Mouse (Mus musculus) ES-E14 (cell line): ENCODE data around the gene Pkd1. TPM values are rescaled to one million over a fixed set of nuclear protein-coding genes. Genes with fewer than 3 reads are reported as not detected.

ENCODE experiments used
- DNase-seq: peaks from one replicate; pipeline ENCODE4 v3.0.0-alpha.2; 2013; ENCODE audit warnings: low read depth, low spot score
- H3K27ac ChIP-seq: 2 replicates; pipeline ENCODE4 v1.5.1; 2012; ENCODE audit warnings: low read depth, mild to moderate bottlenecking, low read length, moderate library complexity, mixed read lengths; ENCODE audit not compliant: poor library complexity, insufficient read depth, severe bottlenecking
- H3K36me3 ChIP-seq: 2 replicates; pipeline ENCODE4 v1.6.1; 2012; ENCODE audit warnings: mild to moderate bottlenecking, low read length, moderate library complexity, mixed read lengths; ENCODE audit not compliant: control insufficient read depth, poor library complexity, insufficient read depth, severe bottlenecking
- H3K4me1 ChIP-seq, 2 experiments: fragments of 150-350 bp in 1 of 2; sonication (generic) in 1 of 2; 2 replicates each; pipeline ENCODE4 v1.6.1; 2012; ENCODE audit warnings: low read length in 2 of 2, mild to moderate bottlenecking in 1 of 2, mixed read lengths in 1 of 2; ENCODE audit not compliant: control insufficient read depth in 2 of 2, insufficient read depth in 2 of 2, poor library complexity in 1 of 2
- H3K4me3 ChIP-seq, 2 experiments: fragments of 150-350 bp in 1 of 2; sonication (generic) in 1 of 2; 2 replicates each; pipeline ENCODE4 v1.5.1; 2012; ENCODE audit warnings: low read length in 2 of 2, low read depth in 1 of 2, mild to moderate bottlenecking in 1 of 2, mixed read lengths in 1 of 2; ENCODE audit not compliant: insufficient read depth in 1 of 2, poor library complexity in 1 of 2, severe bottlenecking in 1 of 2
- H3K9ac ChIP-seq: 2 replicates; pipeline ENCODE4 v1.6.1; 2012; ENCODE audit warnings: low read depth, mild to moderate bottlenecking, low read length, mixed read lengths; ENCODE audit not compliant: poor library complexity, insufficient read depth, severe bottlenecking
- H3K9me3 ChIP-seq: fragments of 150-350 bp; sonication (generic); 2 replicates; pipeline ENCODE4 v1.6.1; 2012; ENCODE audit warnings: low read depth, mild to moderate bottlenecking, low read length; ENCODE audit not compliant: control insufficient read depth, insufficient read depth
- CHD2 ChIP-seq: IDR thresholded peaks from 2 replicates; pipeline ENCODE4 v1.6.1; 2014; ENCODE audit warnings: mild to moderate bottlenecking, low read depth, low read length, inconsistent platforms
- HCFC1 ChIP-seq: IDR thresholded peaks from 2 replicates; pipeline ENCODE4 v1.6.1; 2012; ENCODE audit warnings: low read length, inconsistent platforms, borderline replicate concordance; ENCODE audit not compliant: insufficient read depth
- MAFK ChIP-seq: IDR thresholded peaks from 2 replicates; pipeline ENCODE4 v1.6.1; 2014; ENCODE audit warnings: mild to moderate bottlenecking, low read depth, low read length, inconsistent platforms; ENCODE audit not compliant: insufficient read depth
- ZC3H11A ChIP-seq: IDR thresholded peaks from 2 replicates; pipeline ENCODE4 v1.6.1; 2012; ENCODE audit warnings: low read depth, mild to moderate bottlenecking, inconsistent platforms, low read length, borderline replicate concordance
- ZNF384 ChIP-seq: IDR thresholded peaks from 2 replicates; pipeline ENCODE4 v1.6.1; 2012; ENCODE audit warnings: low read depth, low read length, inconsistent platforms
- in situ Hi-C, 2 experiments: fragments of 600-800 bp; cut with MboI; formaldehyde crosslinking; loops; one replicate each; pipeline ENCODE4 v1.15.1; 2025; ENCODE audit warnings: low sequenced_read_pairs in 2 of 2, inconsistent platforms in 1 of 2; ENCODE audit not compliant: unreplicated experiment in 2 of 2
- total RNA-seq: library from RNA; depleted of rRNA; stranded (reverse); fragments of 300-350 nt; gene quantifications from 2 replicates; pipeline ENCODE4 v1.2.3, GENCODE M21; 2012

Gene Pkd1
- total RNA-seq, 1 experiment: 27.8 TPM

GRCm38 (mm10) chr17:24560301-24561028 is 10.8 kb downstream of the Pkd1 start:
- Histone ChIP-seq H3K9me3 (no peaks in the 10 kb centered on the region), H3K36me3 (peaks cover 5% of the 10 kb centered on the region; the same call in 1 of the 2 replicates), H3K9ac (no peak overlapping the region), H3K4me3 (no peak overlapping the region), H3K27ac (no peak overlapping the region), H3K4me1 (peaks cover 2 to 4% of the 10 kb centered on the region in 2 experiments; a peak in 2 of 4 replicates)
- TF ChIP-seq CHD2 (no peak), MAFK (no peak), ZC3H11A (no peak), HCFC1 (no peak), ZNF384 (no peak)
- in situ Hi-C loops: no loop called here
- no peak for DNase-seq

GRCm38 (mm10) chr17:24561592-24561991 is 12.0 kb downstream of the Pkd1 start:
- H3K36me3 ChIP-seq: peaks cover 5% of the 10 kb centered on the region; the same call in 1 of the 2 replicates
- TF ChIP-seq CHD2 (no peak), ZNF384 (no peak), MAFK (no peak), ZC3H11A (no peak), HCFC1 (no peak)
- H3K9ac ChIP-seq: no peak overlapping the region
- peaks cover 4 to 9% of the 10 kb centered on the region in 2 experiments; a peak in 2 of 4 replicates for H3K4me1 ChIP-seq
- no peak overlapping the region for H3K4me3 ChIP-seq
- in situ Hi-C loops: no loop called here
- DNase-seq: no peak
- H3K27ac ChIP-seq: no peak overlapping the region
- H3K9me3 ChIP-seq: no peaks in the 10 kb centered on the region

GRCm38 (mm10) chr17:24563638-24564037 is 14.0 kb downstream of the Pkd1 start:
- in situ Hi-C loops: no loop called here
- Histone ChIP-seq H3K4me1 (peaks cover 2 to 13% of the 10 kb centered on the region in 2 experiments; a peak in 2 of 4 replicates), H3K36me3 (peaks cover 5% of the 10 kb centered on the region; the same call in 1 of the 2 replicates), H3K9me3 (no peaks in the 10 kb centered on the region), H3K4me3 (no peak overlapping the region), H3K27ac (no peak overlapping the region), H3K9ac (no peak overlapping the region)
- DNase-seq: no peak
- TF ChIP-seq MAFK (no peak), HCFC1 (no peak), ZNF384 (no peak), ZC3H11A (no peak), CHD2 (no peak)

- in situ Hi-C loops: no loop called here
- no peak for TF ChIP-seq ZC3H11A
- no peak for TF ChIP-seq MAFK
- no peak for TF ChIP-seq ZNF384
- no peak for TF ChIP-seq HCFC1
- no peak for TF ChIP-seq CHD2
- H3K36me3 ChIP-seq: peaks cover 8% of the 10 kb centered on the region; the same call in 1 of the 2 replicates
Measured at GRCm38 (mm10) chr17:24564422-24564821, 14.8 kb downstream of the Pkd1 start.

GRCm38 (mm10) chr17:24565092-24565491 is 15.5 kb downstream of the Pkd1 start:
- no peak overlapping the region for H3K9ac ChIP-seq
- no peak for DNase-seq
- peaks cover 2 to 13% of the 10 kb centered on the region in 2 experiments; a peak in 2 of 4 replicates for H3K4me1 ChIP-seq
- in situ Hi-C loops: no loop called here
- H3K4me3 ChIP-seq: no peak overlapping the region
- no peaks in the 10 kb centered on the region for H3K9me3 ChIP-seq
- peaks cover 13% of the 10 kb centered on the region; the same call in 1 of the 2 replicates for H3K36me3 ChIP-seq
- TF ChIP-seq ZNF384: no peak
- TF ChIP-seq CHD2: no peak
- no peak for TF ChIP-seq HCFC1
- TF ChIP-seq ZC3H11A: no peak
- TF ChIP-seq MAFK: no peak
- no peak overlapping the region for H3K27ac ChIP-seq

More at GRCm38 (mm10) chr17:24564422-24564821, 14.8 kb downstream of the Pkd1 start:
- Histone ChIP-seq H3K27ac (no peak overlapping the region), H3K9me3 (no peaks in the 10 kb centered on the region), H3K4me3 (no peak overlapping the region), H3K9ac (no peak overlapping the region), H3K4me1 (peaks cover 2 to 13% of the 10 kb centered on the region in 2 experiments; a peak in 2 of 4 replicates)
- DNase-seq: no peak
